Mouse (Mus musculus) NIH3T3 (cell line): Measurements from ENCODE around the gene Pqlc2.
A peak's percentile ranks its signal among the peaks of the same experiment; 100 is the strongest.

Experiments used
- DNase-seq: peaks from one replicate; pipeline ENCODE4 v3.0.0-alpha.2; 2012; ENCODE audit warnings: low read depth

Gene Pqlc2

GRCm38 (mm10) chr4:139265783-139266499 is 44.6 kb downstream of the Pqlc2 start:
- no peak for DNase-seq

DNA sequence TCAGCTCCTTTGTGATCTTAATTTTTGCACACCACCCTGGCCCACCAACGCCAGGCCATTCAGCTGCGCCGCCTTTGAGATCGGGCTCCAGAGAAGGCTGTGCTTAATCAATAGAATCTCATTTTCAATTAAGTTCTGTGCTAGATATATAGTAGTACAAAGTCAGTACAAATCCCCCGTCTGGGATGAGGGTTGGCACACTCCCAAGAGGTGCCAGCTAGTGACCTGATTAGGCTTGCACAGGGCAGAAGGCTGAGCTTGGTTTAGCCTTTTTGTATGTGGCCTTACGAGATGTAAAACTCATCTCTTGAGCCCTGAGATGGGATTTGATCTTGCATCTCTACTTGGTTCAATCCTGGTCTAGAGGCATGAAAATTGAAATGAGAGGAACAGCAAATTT is 47.5 kb downstream of the Pqlc2 start:
- no peak for DNase-seq

DNA sequence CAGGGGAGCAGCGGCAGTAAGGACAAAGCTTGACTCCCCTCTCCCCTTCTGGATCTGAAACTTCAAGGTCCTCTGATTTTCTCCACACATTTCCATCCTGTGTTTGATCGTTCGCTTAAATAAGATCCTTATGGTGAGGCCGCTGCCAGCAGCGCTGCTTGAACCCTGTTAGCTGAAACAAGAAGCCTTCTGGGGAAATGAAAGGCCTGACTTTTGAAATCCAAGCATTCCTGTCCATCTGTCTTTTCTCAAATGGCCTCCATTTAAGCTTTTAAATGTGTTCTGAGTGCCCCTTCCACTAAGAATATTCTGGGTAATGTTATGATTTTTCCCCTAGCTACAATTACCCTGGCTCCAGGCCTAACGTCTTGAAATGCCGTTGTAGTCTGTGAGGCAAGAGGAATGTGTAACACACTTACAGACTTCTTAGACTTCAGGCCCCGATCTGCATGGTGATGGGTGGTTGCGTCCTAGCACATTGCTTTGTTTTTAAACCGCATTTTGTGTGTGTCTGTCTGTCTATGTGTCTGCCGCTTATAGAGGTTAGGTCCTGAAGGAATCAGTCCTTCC is 51.1 kb downstream of the Pqlc2 start:
- peak; percentile 63 for DNase-seq

GRCm38 (mm10) chr4:139258621-139259301 is 51.7 kb downstream of the Pqlc2 start:
- no peak for DNase-seq

DNA sequence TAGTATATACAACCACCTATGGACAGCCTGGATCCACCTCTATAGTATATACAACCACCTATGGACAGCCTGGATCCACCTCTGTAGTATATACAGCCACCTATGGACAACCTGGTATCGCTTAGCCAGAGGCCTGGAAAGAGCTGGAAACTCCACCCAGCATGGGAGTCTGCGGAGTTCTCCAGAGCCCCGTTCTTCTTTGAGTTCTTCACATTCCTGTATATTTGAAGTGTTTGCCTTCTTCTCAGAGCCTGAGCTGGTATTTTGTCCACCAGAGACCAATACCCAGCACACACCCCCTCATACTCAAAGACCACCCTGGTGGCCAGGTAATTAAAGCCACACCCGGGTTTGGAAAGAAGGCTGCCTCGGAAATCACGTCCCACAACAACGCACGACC is 53.8 kb downstream of the Pqlc2 start:
- DNase-seq: no peak

DNA sequence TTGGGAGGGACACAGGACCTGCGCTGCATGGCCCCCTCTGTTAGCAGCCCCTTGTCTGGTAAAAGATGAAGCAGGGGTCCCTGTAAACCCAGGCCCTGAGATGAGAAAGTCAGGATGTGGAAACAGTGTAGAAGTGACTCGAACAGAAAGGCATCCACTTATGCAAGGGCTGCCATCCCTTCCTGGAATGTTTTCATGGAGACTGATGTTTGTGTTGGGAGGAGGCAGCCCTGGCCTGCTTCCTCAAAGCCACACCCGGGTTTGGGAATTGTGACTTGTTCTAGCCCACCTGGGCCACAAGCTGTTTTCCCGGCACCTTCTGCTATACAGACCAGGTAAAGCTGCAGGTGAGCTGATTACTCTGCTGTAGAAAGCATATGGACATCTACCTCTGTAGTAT is 54.4 kb downstream of the Pqlc2 start:
- DNase-seq: peak; percentile 62

DNA sequence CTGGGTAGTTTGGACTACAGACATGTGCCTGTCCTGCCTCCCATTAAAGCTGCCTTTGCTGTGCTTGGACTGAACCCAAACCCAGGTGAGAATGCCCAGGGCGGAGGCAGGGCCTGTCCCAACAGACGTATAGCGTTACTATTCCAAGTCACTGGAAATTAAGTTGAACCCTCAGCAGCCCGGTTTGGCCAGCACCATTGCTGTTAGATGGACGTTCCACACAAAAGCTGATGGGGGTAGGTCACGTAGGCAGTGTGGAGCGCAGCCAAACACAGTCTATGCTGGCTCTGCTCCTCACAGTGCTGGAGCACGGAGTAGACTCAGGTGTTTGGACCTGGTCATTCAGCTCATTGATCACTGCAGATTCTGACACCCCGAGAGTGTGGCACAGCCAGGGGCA is 57.3 kb downstream of the Pqlc2 start:
- no peak for DNase-seq

DNA sequence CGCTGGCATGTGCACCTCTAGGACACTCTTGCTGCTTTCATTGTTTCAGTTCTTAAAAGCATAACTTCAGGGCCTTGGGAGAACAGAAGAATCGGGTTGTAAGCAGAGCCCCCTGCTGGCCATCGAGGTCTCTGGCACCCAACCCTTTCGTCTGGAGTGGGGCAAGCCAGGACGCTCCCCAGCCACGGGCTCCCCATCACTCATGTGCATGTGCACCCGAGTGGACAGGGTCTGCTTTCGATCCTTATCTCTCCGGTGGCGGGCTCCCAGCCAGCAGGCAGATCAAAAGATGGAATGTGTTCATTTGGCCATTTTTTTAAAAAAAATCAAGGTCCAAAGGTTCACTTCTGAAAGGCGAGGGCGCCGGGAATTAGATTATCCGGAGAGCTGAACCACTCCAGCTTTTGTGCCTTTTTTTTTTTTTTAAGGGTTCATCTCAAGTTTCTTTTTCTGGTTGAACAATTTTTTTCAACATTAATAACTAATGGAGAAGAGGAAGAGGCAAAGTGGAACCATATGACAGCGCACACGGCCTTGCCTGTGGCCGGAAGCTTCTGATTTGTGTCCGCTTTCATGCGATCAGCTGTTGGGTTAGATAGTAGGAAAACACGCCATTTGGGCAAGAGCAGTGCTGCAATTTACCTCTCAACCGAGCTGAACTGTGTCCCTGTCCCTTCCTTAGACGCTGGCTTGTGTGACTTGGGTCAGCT is 58.3 kb downstream of the Pqlc2 start:
- peak; percentile 86 for DNase-seq

DNA sequence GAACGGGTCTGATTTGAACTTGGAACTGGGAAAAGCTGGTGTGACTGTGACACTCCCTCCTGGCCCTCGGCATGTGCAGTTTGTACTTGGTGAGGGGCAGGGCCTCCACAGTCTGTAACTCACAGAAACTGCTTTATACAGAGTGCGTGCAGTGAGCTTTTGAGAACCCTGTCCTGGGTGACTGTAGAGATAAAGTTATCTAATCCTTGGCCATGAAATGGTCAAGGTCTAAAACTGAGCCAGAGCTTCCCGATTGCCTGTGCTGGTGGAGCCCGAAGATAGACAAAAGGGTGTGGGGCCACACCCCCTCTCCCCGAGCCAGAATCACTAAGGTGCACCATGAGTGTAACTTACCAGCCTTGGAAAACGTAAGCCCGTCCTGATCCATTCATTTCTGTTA is 59.6 kb downstream of the Pqlc2 start:
- DNase-seq: no peak

- DNase-seq: no peak
These were observed 60.5 kb downstream of the Pqlc2 start for GRCm38 (mm10) chr4:139250043-139250442.

GRCm38 (mm10) chr4:139248736-139249135 is 61.8 kb downstream of the Pqlc2 start:
- no peak for DNase-seq

- DNase-seq: no peak
These were observed 62.5 kb downstream of the Pqlc2 start for GRCm38 (mm10) chr4:139247966-139248365.

DNA sequence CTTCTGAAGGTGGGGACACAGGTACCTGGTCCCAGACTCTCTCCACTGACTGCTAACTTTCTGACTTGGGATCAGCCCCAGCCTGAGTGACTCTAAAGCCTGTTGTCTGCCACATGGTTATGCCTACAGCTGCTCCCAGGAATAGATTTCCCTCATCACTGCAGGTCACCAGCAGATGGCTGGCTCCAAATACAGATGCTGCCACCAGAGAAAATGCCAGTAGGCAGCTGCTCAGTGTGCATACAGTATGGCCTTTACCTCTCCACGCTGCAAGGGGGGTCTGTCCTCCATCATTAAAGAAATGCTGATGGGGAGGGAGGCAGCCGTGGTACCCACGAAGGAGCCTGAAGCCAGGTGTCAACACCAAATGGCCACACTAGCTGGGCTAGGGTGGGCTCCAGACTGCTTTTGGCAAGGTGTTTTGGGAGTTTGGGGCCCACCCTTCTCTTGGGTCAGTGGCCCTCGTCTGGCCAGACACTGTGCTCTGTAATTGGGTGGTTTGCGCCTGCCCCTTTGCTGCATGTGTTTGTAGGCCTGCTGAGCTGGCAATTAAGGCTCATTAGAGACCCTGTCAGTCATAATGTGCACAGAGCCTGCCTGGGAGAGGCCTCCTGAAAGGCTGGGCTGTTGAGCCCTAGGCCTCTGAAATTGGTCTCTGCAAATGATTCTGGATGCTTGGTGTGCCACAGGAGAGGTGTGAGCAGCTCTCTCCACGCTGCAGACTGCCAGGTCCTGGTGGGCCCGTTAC is 64.2 kb downstream of the Pqlc2 start:
- no peak for DNase-seq

GRCm38 (mm10) chr4:139245534-139245933 is 65.0 kb downstream of the Pqlc2 start:
- no peak for DNase-seq

- no peak for DNase-seq
These were observed 65.7 kb downstream of the Pqlc2 start for GRCm38 (mm10) chr4:139244766-139245165.

DNA sequence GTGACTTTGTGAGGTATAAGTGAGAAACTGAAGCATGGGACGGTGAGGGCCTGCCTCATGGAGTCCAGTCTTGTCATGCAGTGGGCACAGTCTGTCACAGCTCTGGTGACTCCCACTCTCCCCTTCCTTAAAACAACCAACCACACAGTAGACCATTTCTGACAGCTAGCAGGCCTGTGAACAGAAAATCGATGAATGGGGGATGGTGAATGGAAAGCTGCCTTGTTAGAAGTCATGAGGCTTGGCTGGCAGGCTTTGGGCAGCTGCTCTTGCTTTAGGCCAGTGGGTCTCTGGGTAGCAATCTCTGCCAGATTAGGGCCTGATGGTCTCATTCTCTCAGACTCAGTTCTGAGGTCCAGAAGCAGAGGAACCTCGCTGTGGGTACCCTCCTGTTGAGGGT is 66.3 kb downstream of the Pqlc2 start:
- DNase-seq: no peak
